Mouse (Mus musculus) thymus, adult 2 months (tissue): ENCODE data around the gene Arhgap31.
A peak's percentile ranks its signal among the peaks of the same experiment; 100 is the strongest.

ENCODE experiments used
- CTCF ChIP-seq: fragments of 200-500 bp; IDR thresholded peaks from 2 replicates; pipeline ENCODE4 v1.5.1; 2012; ENCODE audit warnings: mild to moderate bottlenecking, control low read depth, low read length, moderate library complexity, borderline replicate concordance; ENCODE audit not compliant: control insufficient read depth, poor library complexity, insufficient read depth; ENCODE audit errors: extremely low read depth
- POLR2A ChIP-seq: fragments of 200-500 bp; IDR thresholded peaks from 2 replicates; pipeline ENCODE4 v1.6.1; 2012; ENCODE audit warnings: mild to moderate bottlenecking, low read length, control low read depth, moderate library complexity; ENCODE audit not compliant: control insufficient read depth, poor library complexity, insufficient read depth; ENCODE audit errors: extremely low read depth

DNA sequence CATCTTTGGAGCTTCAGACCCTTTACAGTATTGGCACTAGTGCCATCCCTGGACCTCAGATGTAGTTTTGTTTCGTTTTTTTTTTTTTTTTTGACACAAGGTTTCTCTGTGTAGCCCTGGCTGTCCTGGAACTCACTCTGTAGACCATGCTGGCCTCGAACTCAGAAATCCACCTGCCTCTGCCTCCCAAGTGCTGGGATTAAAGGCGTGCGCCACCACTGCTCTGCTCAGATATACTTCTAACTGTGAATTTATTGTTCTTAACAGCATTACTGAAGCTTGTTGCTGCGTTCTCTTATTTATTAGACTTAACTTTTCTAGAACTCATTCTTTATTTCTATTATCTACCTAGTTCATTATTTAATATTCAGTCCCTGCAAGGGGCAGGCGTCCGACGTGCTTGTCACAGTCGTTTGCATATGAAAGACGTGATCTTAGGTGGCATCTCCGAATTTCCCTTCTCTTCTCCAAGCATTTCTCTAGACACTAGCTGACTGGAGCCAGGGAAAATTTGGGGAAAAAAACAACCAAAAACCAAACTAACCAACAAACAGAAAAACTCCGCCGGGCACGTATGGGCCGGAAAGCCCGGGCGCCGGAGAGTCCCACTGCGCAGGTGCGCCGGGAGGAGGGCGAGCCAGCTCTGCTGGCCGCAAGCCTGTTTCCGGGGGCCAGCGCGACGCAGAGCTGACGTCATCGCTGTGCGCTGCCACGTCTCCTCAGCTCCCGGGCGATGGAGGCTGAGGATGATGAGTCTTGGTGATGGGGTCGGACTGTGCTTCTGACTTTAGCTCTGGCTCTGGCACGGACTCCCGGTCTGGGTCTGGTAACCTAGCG, 150.7 kb downstream of the Arhgap31 start:
- TF ChIP-seq POLR2A (peak; percentile 79), CTCF (no peak)
